Mouse (Mus musculus): ENCODE measurements around the gene Cep70. TPM values are rescaled to one million over a fixed set of nuclear protein-coding genes. Genes with fewer than 3 reads are reported as not detected.

The Cep70 gene
- polyA plus RNA-seq, 1 experiment from 2014 or later: 24.7 TPM

DNA sequence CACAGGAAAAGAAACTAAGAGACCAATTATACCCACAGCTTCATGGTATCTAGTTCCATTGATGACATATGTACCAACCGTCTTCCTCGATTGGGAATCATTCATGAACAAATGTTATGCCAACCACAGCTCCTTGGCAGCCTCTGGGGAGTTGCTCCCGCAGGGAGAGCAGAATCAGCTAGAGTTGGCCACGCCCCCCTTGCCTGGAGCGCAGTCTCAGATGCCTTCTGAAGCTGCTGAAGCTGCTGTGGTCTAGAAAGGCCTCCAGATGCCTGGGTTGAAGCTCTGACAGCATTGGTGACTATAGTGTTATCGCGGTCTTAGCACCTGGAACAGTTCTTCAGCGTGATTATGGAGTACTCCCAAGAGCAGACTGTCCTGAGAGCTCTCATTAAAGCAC lies 5.1 kb downstream of the Cep70 start:
- Histone ChIP-seq H3K27me3 (ENCODE audit: control insufficient read depth, insufficient read depth, low read length) (no peaks in the 10 kb centered on the region), H3K4me1 (ENCODE audit: control insufficient read depth in 2 of 2, insufficient read depth in 2 of 2, low read length in 2 of 2) (peaks cover 0 to 9% of the 10 kb centered on the region in 2 experiments; a peak in 1 of 4 replicates), H3K4me2 (ENCODE audit: low read length) (no peak overlapping the region), H3K4me3 (ENCODE audit: control insufficient read depth in 1 of 2, insufficient read depth in 1 of 2, low read depth in 1 of 2, low read length in 2 of 2) (no peak overlapping the region), H3K9ac (ENCODE audit: low read length) (no peak overlapping the region), H3K9me3 (ENCODE audit: control insufficient read depth, low read length) (no peaks in the 10 kb centered on the region), H3K36me3 (ENCODE audit: control insufficient read depth, insufficient read depth, low read length) (0 out of 2 replicates have a peak, but pooled peaks cover 7% of the 10 kb centered on the region), H3K27ac (replicated peaks in 1 of 2; ENCODE audit: control insufficient read depth in 1 of 2, insufficient read depth in 1 of 2, low read depth in 2 of 2, low read length in 2 of 2) (no peak overlapping the region)
- 54% methylated on average over 8 of the region's 8 CpGs for WGBS
- ATAC-seq (ENCODE audit: insufficient number of reproducible peaks, insufficient read depth, low FRiP score, low read depth): no peak

DNA sequence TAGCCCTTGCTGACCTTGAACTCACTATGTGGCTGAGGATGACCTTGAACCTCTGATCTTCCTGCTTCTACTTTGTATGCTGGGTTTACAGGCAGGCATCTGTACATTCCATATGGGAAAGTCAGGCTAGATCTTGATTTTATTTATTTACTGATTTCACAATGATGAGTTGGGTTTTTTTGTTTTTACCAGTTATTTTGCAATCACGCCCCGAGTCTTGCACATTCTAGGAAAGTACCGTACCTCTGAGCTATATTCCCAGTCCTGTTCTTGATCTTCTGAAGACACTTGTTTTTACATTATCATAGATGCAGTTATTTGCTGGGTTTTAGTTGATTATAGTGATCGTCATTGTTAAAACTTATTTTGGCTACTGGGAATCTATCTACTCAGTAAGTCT lies 5.7 kb downstream of the Cep70 start:
- 95% methylated on average over 4 of the region's 4 CpGs for WGBS
- Histone ChIP-seq H3K4me2 (ENCODE audit: low read length) (no peak overlapping the region), H3K9ac (ENCODE audit: low read length) (no peak overlapping the region), H3K4me1 (ENCODE audit: control insufficient read depth in 2 of 2, insufficient read depth in 2 of 2, low read length in 2 of 2) (peaks cover 0 to 9% of the 10 kb centered on the region in 2 experiments; a peak in 1 of 4 replicates), H3K27ac (replicated peaks in 1 of 2; ENCODE audit: control insufficient read depth in 1 of 2, insufficient read depth in 1 of 2, low read depth in 2 of 2, low read length in 2 of 2) (no peak overlapping the region), H3K27me3 (ENCODE audit: control insufficient read depth, insufficient read depth, low read length) (no peaks in the 10 kb centered on the region), H3K36me3 (ENCODE audit: control insufficient read depth, insufficient read depth, low read length) (0 out of 2 replicates have a peak, but pooled peaks cover 9% of the 10 kb centered on the region), H3K4me3 (ENCODE audit: control insufficient read depth in 1 of 2, insufficient read depth in 1 of 2, low read depth in 1 of 2, low read length in 2 of 2) (no peak overlapping the region), H3K9me3 (ENCODE audit: control insufficient read depth, low read length) (no peaks in the 10 kb centered on the region)
- no peak for ATAC-seq (ENCODE audit: insufficient number of reproducible peaks, insufficient read depth, low FRiP score, low read depth)

DNA sequence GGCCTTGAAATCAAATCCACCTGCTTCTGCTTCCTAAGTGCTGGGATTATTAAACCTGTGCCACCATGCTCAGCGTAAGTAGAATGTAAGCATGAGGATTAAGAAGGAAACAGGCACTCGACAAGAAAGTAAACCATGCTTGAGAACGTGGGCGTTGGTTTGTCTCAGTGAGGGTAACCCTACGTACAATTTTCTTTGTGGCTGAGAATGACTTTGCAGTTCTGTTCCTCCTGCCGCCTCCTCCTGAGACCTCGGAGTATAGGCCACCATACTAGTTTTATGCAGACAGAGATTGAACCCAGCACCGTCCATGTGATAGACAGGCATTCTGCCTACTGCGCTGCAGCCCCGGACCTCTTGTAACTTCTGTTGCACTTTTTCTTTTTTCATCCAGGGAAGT lies 10.7 kb downstream of the Cep70 start:
- no peak for ATAC-seq (ENCODE audit: insufficient number of reproducible peaks, insufficient read depth, low FRiP score, low read depth)
- Histone ChIP-seq H3K36me3 (ENCODE audit: control insufficient read depth, insufficient read depth, low read length) (peaks cover 32% of the 10 kb centered on the region), H3K9ac (ENCODE audit: low read length) (no peak overlapping the region)

DNA sequence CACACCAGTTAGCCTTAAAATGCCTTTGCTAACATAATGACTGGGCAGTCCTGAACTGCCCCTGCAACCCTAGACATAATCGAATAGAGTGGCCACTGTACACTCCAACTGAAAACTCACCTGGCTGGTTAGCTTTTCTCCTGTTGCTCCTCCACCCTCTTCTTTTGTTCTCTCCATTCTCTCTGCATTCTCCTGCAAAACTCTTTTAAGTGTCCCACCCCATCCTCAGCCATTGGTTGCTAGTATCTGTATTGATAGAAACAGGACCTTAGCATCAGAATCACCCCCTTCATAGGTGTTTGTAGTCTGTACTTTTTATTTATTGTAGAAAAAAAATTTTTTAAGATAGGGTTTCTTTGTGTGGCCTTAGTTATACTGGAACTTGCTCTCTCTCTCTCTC lies 13.0 kb downstream of the Cep70 start:
- 92% methylated on average over 1 of the region's 1 CpGs for WGBS
- Histone ChIP-seq H3K27me3 (ENCODE audit: control insufficient read depth, insufficient read depth, low read length) (no peaks in the 10 kb centered on the region), H3K9me3 (ENCODE audit: control insufficient read depth, low read length) (no peaks in the 10 kb centered on the region), H3K4me3 (ENCODE audit: control insufficient read depth in 1 of 2, insufficient read depth in 1 of 2, low read depth in 1 of 2, low read length in 2 of 2) (no peak overlapping the region), H3K27ac (replicated peaks in 1 of 2; ENCODE audit: control insufficient read depth in 1 of 2, insufficient read depth in 1 of 2, low read depth in 2 of 2, low read length in 2 of 2) (no peak overlapping the region), H3K4me2 (ENCODE audit: low read length) (no peak overlapping the region), H3K4me1 (ENCODE audit: control insufficient read depth in 2 of 2, insufficient read depth in 2 of 2, low read length in 2 of 2) (no peaks in the 10 kb centered on the region), H3K36me3 (ENCODE audit: control insufficient read depth, insufficient read depth, low read length) (peaks cover 37% of the 10 kb centered on the region), H3K9ac (ENCODE audit: low read length) (no peak overlapping the region)
- ATAC-seq (ENCODE audit: insufficient number of reproducible peaks, insufficient read depth, low FRiP score, low read depth): no peak

More for the DNA sequence above, 10.7 kb downstream of the Cep70 start:
- Histone ChIP-seq H3K9me3 (ENCODE audit: control insufficient read depth, low read length) (no peaks in the 10 kb centered on the region), H3K4me1 (ENCODE audit: control insufficient read depth in 2 of 2, insufficient read depth in 2 of 2, low read length in 2 of 2) (no peaks in the 10 kb centered on the region), H3K4me3 (ENCODE audit: control insufficient read depth in 1 of 2, insufficient read depth in 1 of 2, low read depth in 1 of 2, low read length in 2 of 2) (no peak overlapping the region), H3K27ac (replicated peaks in 1 of 2; ENCODE audit: control insufficient read depth in 1 of 2, insufficient read depth in 1 of 2, low read depth in 2 of 2, low read length in 2 of 2) (no peak overlapping the region), H3K27me3 (ENCODE audit: control insufficient read depth, insufficient read depth, low read length) (no peaks in the 10 kb centered on the region), H3K4me2 (ENCODE audit: low read length) (no peak overlapping the region)
- 90% methylated on average over 10 of the region's 10 CpGs for WGBS

DNA sequence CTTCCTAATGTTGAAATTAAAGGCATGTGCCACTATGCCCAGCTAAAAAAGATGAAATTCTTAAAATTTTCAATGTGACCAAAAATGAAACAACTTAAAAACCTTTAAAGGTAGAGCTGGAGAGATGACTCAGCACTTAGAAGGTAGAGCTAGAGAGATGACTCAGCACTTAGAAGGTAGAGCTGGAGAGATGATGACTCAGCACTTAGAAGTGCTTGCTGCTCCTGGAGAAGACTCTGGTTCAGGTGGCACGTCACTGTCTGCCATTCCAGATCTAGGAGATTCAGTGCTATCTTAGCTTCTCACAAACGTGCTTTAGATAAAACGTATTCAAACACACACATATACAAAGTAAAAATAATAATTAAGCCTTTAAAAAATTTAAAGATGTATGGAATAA lies 13.7 kb downstream of the Cep70 start:
- H3K4me2 ChIP-seq (ENCODE audit: low read length): no peak overlapping the region
- H3K27ac ChIP-seq (replicated peaks in 1 of 2; ENCODE audit: control insufficient read depth in 1 of 2, insufficient read depth in 1 of 2, low read depth in 2 of 2, low read length in 2 of 2): no peak overlapping the region
- peaks cover 38% of the 10 kb centered on the region for H3K36me3 ChIP-seq (ENCODE audit: control insufficient read depth, insufficient read depth, low read length)
- H3K27me3 ChIP-seq (ENCODE audit: control insufficient read depth, insufficient read depth, low read length): no peaks in the 10 kb centered on the region
- H3K9me3 ChIP-seq (ENCODE audit: control insufficient read depth, low read length): no peaks in the 10 kb centered on the region
- ATAC-seq (ENCODE audit: insufficient number of reproducible peaks, insufficient read depth, low FRiP score, low read depth): no peak
- no peaks in the 10 kb centered on the region for H3K4me1 ChIP-seq (ENCODE audit: control insufficient read depth in 2 of 2, insufficient read depth in 2 of 2, low read length in 2 of 2)
- H3K9ac ChIP-seq (ENCODE audit: low read length): no peak overlapping the region
- H3K4me3 ChIP-seq (ENCODE audit: control insufficient read depth in 1 of 2, insufficient read depth in 1 of 2, low read depth in 1 of 2, low read length in 2 of 2): no peak overlapping the region
- 82% methylated on average over 3 of the region's 3 CpGs for WGBS

DNA sequence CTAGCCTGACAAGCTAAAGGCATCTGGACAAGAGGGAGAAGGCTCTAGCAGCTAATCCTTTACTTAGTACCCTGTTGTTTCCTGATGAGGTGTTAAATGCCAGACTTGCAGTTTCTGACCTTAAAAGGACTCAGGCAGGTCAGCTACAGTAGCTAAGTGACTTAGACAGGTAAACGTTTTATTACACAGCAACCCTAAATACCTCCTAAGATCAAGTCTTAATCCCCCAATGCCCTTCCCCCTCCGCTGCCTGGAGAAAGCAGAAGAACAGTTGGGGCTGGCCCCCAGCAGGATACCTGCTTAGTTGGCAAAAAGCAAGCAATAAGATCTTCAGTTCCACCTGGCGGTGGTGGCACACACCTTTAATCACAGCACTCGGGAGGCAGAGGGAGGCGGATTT lies 15.7 kb downstream of the Cep70 start:
- 76% methylated on average over 5 of the region's 5 CpGs for WGBS
- no peaks in the 10 kb centered on the region for H3K27me3 ChIP-seq (ENCODE audit: control insufficient read depth, insufficient read depth, low read length)
- H3K4me2 ChIP-seq (ENCODE audit: low read length): no peak overlapping the region
- no peaks in the 10 kb centered on the region for H3K4me1 ChIP-seq (ENCODE audit: control insufficient read depth in 2 of 2, insufficient read depth in 2 of 2, low read length in 2 of 2)
- H3K9ac ChIP-seq (ENCODE audit: low read length): no peak overlapping the region
- H3K36me3 ChIP-seq (ENCODE audit: control insufficient read depth, insufficient read depth, low read length): peaks cover 57% of the 10 kb centered on the region
- H3K27ac ChIP-seq (replicated peaks in 1 of 2; ENCODE audit: control insufficient read depth in 1 of 2, insufficient read depth in 1 of 2, low read depth in 2 of 2, low read length in 2 of 2): no peak overlapping the region
- no peak for ATAC-seq (ENCODE audit: insufficient number of reproducible peaks, insufficient read depth, low FRiP score, low read depth)
- H3K9me3 ChIP-seq (ENCODE audit: control insufficient read depth, low read length): no peaks in the 10 kb centered on the region
- no peak overlapping the region for H3K4me3 ChIP-seq (ENCODE audit: control insufficient read depth in 1 of 2, insufficient read depth in 1 of 2, low read depth in 1 of 2, low read length in 2 of 2)

DNA sequence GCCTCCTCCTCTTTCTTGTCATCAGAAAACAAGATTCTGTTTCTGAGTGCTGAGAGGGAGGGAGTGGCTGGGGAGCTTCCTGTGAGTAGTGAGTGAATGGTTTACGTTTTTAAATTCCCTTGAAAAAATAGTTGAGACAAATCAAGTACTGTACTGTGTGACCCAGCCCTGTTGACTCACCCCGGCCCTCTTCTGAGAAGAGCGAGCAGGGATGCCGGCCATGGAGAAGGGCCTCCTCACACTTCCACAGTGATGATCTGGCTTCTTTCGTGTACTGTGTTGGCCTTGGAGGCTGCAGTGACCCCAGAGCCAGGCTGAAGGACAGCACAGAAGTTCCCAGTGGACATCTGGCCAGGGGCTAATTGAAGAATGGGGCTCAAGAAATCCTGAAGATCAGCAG lies 61.1 kb downstream of the Cep70 start:
- Histone ChIP-seq H3K4me2 (ENCODE audit: low read length) (no peak overlapping the region), H3K27me3 (ENCODE audit: control insufficient read depth, insufficient read depth, low read length) (no peaks in the 10 kb centered on the region), H3K9me3 (ENCODE audit: control insufficient read depth, low read length) (no peaks in the 10 kb centered on the region), H3K4me1 (ENCODE audit: control insufficient read depth in 2 of 2, insufficient read depth in 2 of 2, low read length in 2 of 2) (no peaks in the 10 kb centered on the region), H3K9ac (ENCODE audit: low read length) (no peak overlapping the region), H3K27ac (replicated peaks in 1 of 2; ENCODE audit: control insufficient read depth in 1 of 2, insufficient read depth in 1 of 2, low read depth in 2 of 2, low read length in 2 of 2) (no peak overlapping the region), H3K4me3 (ENCODE audit: control insufficient read depth in 1 of 2, insufficient read depth in 1 of 2, low read depth in 1 of 2, low read length in 2 of 2) (no peak overlapping the region), H3K36me3 (ENCODE audit: control insufficient read depth, insufficient read depth, low read length) (peaks cover 41% of the 10 kb centered on the region)
- WGBS: 77% methylated on average over 5 of the region's 5 CpGs
- no peak for ATAC-seq (ENCODE audit: insufficient number of reproducible peaks, insufficient read depth, low FRiP score, low read depth)

DNA sequence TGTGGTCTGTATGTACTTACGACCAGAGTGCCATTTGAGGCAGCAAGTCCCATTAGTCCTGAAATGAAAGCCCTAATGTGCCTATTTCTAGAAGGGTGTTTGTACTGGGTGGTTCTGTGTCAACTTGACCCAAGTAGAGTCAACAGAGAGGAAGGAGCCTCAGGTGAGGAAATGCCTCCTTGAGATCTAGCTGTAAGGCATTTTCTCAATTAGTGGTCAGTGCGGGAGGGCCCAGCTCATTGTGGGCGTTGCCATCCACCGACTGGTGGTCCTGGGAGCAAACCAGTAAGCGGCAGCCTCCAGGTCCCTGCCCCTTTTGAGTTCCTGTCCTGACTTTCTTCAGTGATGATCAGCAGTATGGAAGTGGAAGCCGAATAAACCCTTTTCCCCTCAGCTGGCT lies 63.1 kb downstream of the Cep70 start:
- ATAC-seq (ENCODE audit: insufficient number of reproducible peaks, insufficient read depth, low FRiP score, low read depth): no peak
- 78% methylated on average over 6 of the region's 6 CpGs for WGBS
- Histone ChIP-seq H3K27ac (replicated peaks in 1 of 2; ENCODE audit: control insufficient read depth in 1 of 2, insufficient read depth in 1 of 2, low read depth in 2 of 2, low read length in 2 of 2) (no peak overlapping the region), H3K4me1 (ENCODE audit: control insufficient read depth in 2 of 2, insufficient read depth in 2 of 2, low read length in 2 of 2) (no peaks in the 10 kb centered on the region), H3K36me3 (ENCODE audit: control insufficient read depth, insufficient read depth, low read length) (peaks cover 40% of the 10 kb centered on the region), H3K4me2 (ENCODE audit: low read length) (no peak overlapping the region), H3K9me3 (ENCODE audit: control insufficient read depth, low read length) (no peaks in the 10 kb centered on the region), H3K4me3 (ENCODE audit: control insufficient read depth in 1 of 2, insufficient read depth in 1 of 2, low read depth in 1 of 2, low read length in 2 of 2) (no peak overlapping the region), H3K27me3 (ENCODE audit: control insufficient read depth, insufficient read depth, low read length) (no peaks in the 10 kb centered on the region), H3K9ac (ENCODE audit: low read length) (no peak overlapping the region)

Data from heart, embryonic 14.5 days (tissue).